Mouse (Mus musculus) embryonic facial prominence, embryonic 12.5 days (tissue): ENCODE results near the gene Nrxn1. TPM values are rescaled to one million over a fixed set of nuclear protein-coding genes. Genes with fewer than 3 reads are reported as not detected.

Source experiments
- ATAC-seq: fragments of 200-750 bp; cut with Nextera tagmentation; 2 replicates; pipeline ENCODE4 v1.8.0; 2017; ENCODE audit not compliant: insufficient number of reproducible peaks, insufficient read depth, low FRiP score, low TSS enrichment
- H3K27ac ChIP-seq: fragments of 300-500 bp; sonication (generic); 2 replicates; pipeline ENCODE4 v1.5.1; 2016; ENCODE audit warnings: mild to moderate bottlenecking
- H3K27me3 ChIP-seq: fragments of 300-500 bp; sonication (generic); 2 replicates; pipeline ENCODE4 v1.6.1; 2016; ENCODE audit warnings: mild to moderate bottlenecking, moderate library complexity
- H3K36me3 ChIP-seq: fragments of 300-500 bp; sonication (generic); 2 replicates; pipeline ENCODE4 v1.6.1; 2016; ENCODE audit warnings: mild to moderate bottlenecking
- H3K4me1 ChIP-seq: fragments of 300-500 bp; sonication (generic); 2 replicates; pipeline ENCODE4 v1.6.1; 2016
- H3K4me2 ChIP-seq: fragments of 300-500 bp; sonication (generic); replicated peaks from 2 replicates; pipeline ENCODE4 v1.6.1; 2016; ENCODE audit warnings: mild to moderate bottlenecking, moderate library complexity
- H3K4me3 ChIP-seq: fragments of 300-500 bp; sonication (generic); 2 replicates; pipeline ENCODE4 v1.5.1; 2016; ENCODE audit warnings: mild to moderate bottlenecking
- H3K9ac ChIP-seq: fragments of 300-500 bp; sonication (generic); 2 replicates; pipeline ENCODE4 v1.6.1; 2016; ENCODE audit warnings: mild to moderate bottlenecking, moderate library complexity
- H3K9me3 ChIP-seq: fragments of 300-500 bp; sonication (generic); 2 replicates; pipeline ENCODE4 v1.6.1; 2016; ENCODE audit warnings: mild to moderate bottlenecking, moderate library complexity
- WGBS: fragments of 180-500 bp; shearing (Covaris S2); methylation state at CpG from one replicate; pipeline ENCODE4 v1.1.7; 2016; 5-methylcytosine and 5-hydroxymethylcytosine counted together
- polyA plus RNA-seq: library from polyadenylated mRNA; unstranded; fragments of >200 nt; fragmentation: Nextera tagmentation; extraction: Ambion mirVana; gene quantifications from 2 replicates; pipeline ENCODE4 v1.2.1, GENCODE M21; 2016

Nrxn1 gene
- polyA plus RNA-seq, 1 experiment from 2014 or later: 11.6 TPM

DNA sequence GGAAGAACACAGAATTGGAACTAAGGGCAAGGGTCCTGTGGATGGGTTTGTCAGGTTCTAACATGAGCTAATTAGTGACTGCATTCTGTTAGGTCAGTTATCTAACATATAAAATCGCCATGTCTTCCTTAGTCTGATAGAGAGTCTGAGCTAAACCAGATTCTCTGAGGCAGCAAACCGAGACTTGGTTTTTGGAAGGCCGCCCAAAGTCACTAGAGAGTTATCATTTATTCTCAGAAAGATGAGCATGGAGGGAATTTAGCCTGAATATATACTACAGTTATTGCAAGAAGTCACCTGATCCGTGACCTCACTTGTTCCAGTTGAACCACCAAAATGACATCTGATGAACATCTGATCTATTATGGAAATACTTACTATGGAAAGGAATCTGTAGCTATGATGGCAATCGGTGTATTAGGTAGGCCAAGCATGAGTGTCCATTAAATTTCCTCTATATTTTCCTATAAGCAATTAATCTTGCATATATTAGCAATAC, 397.7 kb downstream of the Nrxn1 start:
- Histone ChIP-seq H3K27ac (no peak overlapping the region), H3K9me3 (no peaks in the 10 kb centered on the region), H3K9ac (no peak overlapping the region), H3K27me3 (no peaks in the 10 kb centered on the region), H3K36me3 (no peaks in the 10 kb centered on the region), H3K4me1 (peaks cover 12% of the 10 kb centered on the region; the same call in 1 of the 2 replicates), H3K4me3 (no peak overlapping the region), H3K4me2 (no peak overlapping the region)
- no peak for ATAC-seq
- 92% methylated on average over 5 of the region's 5 CpGs for WGBS

DNA sequence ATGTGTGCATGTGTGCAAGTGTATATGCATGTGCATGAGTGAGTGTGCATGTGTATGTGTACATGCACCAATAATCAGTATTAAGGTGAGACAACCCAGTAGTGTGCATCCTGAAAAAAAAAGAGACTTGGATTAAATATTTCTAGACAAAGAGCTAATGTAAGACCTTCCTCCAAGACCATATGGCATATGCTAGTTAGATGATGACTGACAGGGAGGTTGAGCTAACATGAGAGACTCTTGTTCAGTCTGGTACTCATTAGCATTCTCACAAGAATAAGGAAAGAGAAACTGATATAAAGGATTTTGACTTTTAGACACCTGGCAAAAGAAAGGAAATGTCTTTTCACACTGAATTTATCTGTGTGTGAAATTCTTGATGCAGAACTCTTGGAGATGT, 408.7 kb downstream of the Nrxn1 start:
- no peak for ATAC-seq

DNA sequence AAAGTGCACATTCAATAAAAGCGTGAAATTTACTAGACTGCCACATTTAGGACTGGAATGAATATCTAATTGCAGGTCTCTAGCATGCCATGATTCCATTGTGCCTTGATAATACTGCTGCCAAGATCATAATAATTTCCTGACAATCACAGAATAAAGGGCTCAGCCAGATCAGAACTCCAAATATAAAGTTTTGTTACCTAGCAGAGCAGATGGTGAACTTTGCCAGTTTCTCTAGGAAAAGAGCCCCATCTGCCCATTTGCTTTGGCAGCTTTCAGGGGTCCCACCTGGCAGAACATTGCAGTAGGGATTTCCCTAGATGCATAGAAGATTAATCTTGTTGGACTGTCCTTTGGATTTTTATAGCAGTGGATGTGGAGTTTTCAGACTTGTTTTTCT, 411.9 kb downstream of the Nrxn1 start:
- Histone ChIP-seq H3K27ac (no peak overlapping the region), H3K9me3 (no peaks in the 10 kb centered on the region), H3K4me2 (no peak overlapping the region), H3K4me3 (no peak overlapping the region), H3K4me1 (no peaks in the 10 kb centered on the region), H3K27me3 (no peaks in the 10 kb centered on the region), H3K36me3 (no peaks in the 10 kb centered on the region), H3K9ac (no peak overlapping the region)
- no peak for ATAC-seq
- 81% methylated on average over 1 of the region's 1 CpGs for WGBS

More for the DNA sequence above, 408.7 kb downstream of the Nrxn1 start:
- H3K4me3 ChIP-seq: no peak overlapping the region
- H3K9ac ChIP-seq: no peak overlapping the region
- H3K36me3 ChIP-seq: no peaks in the 10 kb centered on the region
- no peaks in the 10 kb centered on the region for H3K9me3 ChIP-seq
- no peak overlapping the region for H3K4me2 ChIP-seq
- no peaks in the 10 kb centered on the region for H3K27me3 ChIP-seq
- no peak overlapping the region for H3K27ac ChIP-seq
- no peaks in the 10 kb centered on the region for H3K4me1 ChIP-seq

DNA sequence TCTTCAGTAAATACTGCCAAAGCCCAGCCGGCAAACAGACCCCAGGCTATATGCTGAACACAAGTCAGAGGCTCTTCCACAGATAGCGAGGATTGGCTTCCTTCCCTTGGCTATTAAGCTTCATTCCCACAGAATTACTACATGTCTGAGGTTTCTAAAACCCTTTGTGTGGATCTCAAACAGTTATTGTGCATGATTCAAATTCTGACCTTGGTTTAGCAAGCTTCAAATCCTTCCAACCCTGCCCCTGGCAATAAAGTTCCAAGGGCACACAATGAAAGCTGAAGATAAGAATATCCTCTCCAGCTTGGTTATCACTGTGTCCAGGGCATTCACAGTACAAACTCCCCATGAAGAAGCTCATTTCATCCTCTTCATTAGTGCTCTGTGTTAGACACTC, 416.2 kb downstream of the Nrxn1 start:
- no peaks in the 10 kb centered on the region for H3K9me3 ChIP-seq
- no peaks in the 10 kb centered on the region for H3K36me3 ChIP-seq
- WGBS: 56% methylated on average over 2 of the region's 2 CpGs
- H3K4me1 ChIP-seq: no peaks in the 10 kb centered on the region
- ATAC-seq: no peak
- H3K27ac ChIP-seq: no peak overlapping the region
- H3K27me3 ChIP-seq: no peaks in the 10 kb centered on the region
- no peak overlapping the region for H3K4me3 ChIP-seq
- H3K4me2 ChIP-seq: no peak overlapping the region
- H3K9ac ChIP-seq: no peak overlapping the region

DNA sequence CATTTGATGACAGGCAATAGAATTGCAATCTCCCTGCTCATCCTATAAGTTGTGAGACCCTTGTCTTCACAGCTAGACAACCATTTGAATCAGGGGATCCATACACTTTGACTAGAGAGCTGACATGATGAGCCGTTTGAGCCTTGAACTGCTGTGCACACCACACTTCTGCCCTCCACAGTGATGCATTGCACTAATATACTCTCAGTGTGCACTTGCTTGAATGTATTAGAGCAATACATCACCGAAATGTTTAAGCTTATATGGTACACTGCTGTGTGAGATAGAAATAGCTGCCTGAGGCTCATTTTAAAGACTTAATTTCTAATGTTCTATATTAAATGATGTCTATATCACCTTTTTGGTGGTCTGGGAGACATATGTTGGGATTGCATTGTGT, 430.6 kb downstream of the Nrxn1 start:
- H3K27me3 ChIP-seq: no peaks in the 10 kb centered on the region
- H3K4me1 ChIP-seq: no peaks in the 10 kb centered on the region
- no peaks in the 10 kb centered on the region for H3K9me3 ChIP-seq
- no peak overlapping the region for H3K9ac ChIP-seq
- H3K4me3 ChIP-seq: no peak overlapping the region
- H3K36me3 ChIP-seq: no peaks in the 10 kb centered on the region
- 89% methylated on average over 2 of the region's 2 CpGs for WGBS
- no peak for ATAC-seq
- no peak overlapping the region for H3K27ac ChIP-seq
- no peak overlapping the region for H3K4me2 ChIP-seq

DNA sequence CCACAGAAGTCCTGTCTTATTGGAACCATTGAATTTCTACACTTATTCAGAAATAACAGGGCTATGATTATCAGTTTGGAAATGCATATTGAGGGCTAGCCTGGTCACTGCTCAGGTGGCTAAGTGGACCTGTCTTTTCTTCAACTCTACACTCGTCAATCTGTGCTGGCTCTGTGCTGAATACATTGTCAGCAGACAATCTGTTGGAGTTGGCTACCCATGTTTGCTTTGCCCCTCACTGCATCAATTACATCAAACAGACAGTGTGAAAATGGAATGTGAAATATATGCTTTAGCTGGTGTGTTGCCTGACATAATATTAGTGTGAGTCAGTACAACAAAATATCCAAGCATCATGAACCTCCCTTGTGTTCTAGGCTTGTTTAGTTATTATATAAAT, 438.4 kb downstream of the Nrxn1 start:
- H3K36me3 ChIP-seq: no peaks in the 10 kb centered on the region
- H3K9ac ChIP-seq: no peak overlapping the region
- WGBS: 70% methylated on average over 1 of the region's 1 CpGs
- H3K4me2 ChIP-seq: no peak overlapping the region
- H3K9me3 ChIP-seq: no peaks in the 10 kb centered on the region
- no peaks in the 10 kb centered on the region for H3K27me3 ChIP-seq
- H3K4me1 ChIP-seq: no peaks in the 10 kb centered on the region
- H3K4me3 ChIP-seq: no peak overlapping the region
- ATAC-seq: no peak
- H3K27ac ChIP-seq: no peak overlapping the region

DNA sequence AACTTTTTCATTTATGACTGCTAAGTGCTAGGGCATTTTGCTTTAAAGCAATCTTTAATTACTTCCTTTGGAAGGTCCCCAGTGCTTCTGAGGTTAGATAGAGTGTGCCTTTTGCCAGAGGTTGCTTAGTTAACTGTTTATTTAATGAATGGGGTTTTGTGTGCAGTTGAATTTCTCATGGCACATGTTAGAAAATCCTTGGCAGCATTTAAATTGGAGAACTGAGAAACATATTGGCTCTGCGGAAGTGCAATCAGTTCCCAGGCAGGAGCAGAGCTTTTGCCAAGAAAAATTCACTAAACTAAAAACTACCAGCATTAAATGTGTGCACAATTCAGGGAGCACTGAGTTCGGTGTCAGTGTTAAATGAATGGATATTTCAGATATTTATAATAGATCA, 439.5 kb downstream of the Nrxn1 start:
- H3K36me3 ChIP-seq: no peaks in the 10 kb centered on the region
- H3K4me2 ChIP-seq: no peak overlapping the region
- H3K27ac ChIP-seq: no peak overlapping the region
- no peak for ATAC-seq
- H3K4me3 ChIP-seq: no peak overlapping the region
- H3K9ac ChIP-seq: no peak overlapping the region
- no peaks in the 10 kb centered on the region for H3K9me3 ChIP-seq
- no peaks in the 10 kb centered on the region for H3K4me1 ChIP-seq
- 59% methylated on average over 2 of the region's 2 CpGs for WGBS
- H3K27me3 ChIP-seq: no peaks in the 10 kb centered on the region

DNA sequence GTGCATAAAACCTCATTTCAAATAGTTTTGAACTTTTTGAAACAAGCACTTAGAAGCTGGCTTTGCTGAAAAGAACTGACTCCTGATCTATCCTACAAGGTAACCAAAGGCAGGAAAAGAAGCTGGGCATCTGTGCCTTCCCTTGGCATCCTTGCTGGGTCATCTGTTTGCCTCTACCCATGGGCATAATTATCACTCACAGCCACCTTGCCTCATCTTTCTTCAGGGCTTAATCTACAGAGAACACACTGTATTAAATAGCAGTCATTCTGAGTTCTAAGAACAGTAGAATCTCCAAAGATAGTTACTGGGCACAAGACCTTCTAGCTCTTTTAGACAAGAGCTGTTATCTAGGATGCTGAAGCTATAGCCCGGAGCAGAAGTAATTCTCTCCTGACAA, 442.6 kb downstream of the Nrxn1 start:
- ATAC-seq: no peak
- H3K4me3 ChIP-seq: no peak overlapping the region
- no peaks in the 10 kb centered on the region for H3K36me3 ChIP-seq
- H3K9ac ChIP-seq: no peak overlapping the region
- H3K4me2 ChIP-seq: no peak overlapping the region
- 84% methylated on average over 1 of the region's 1 CpGs for WGBS
- no peaks in the 10 kb centered on the region for H3K9me3 ChIP-seq
- H3K4me1 ChIP-seq: no peaks in the 10 kb centered on the region
- no peaks in the 10 kb centered on the region for H3K27me3 ChIP-seq
- no peak overlapping the region for H3K27ac ChIP-seq

DNA sequence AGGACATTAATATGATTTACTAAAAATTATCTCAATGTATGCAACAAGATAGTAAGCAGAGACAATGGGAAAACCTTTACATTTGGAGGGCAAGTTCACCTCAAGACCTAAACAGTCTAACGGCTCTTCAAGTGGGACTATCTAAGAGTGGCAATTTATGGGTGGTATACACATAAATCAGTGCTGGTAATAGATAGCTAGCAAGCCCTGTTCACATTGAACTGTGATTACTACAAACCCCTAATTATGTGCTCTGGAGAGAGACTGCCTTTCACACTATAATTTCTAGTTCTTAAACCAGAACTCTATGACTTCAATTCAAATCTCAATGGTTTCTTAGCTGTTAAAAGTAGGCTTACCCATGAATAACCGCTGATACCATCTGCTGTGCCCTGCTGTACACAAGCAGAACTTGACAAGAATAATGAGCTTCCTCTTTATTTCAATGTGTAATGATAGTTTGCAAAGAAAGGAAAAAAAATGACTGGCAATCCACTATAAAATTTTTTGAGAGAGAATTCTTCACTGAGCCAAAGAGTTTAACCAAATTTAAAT, 453.8 kb downstream of the Nrxn1 start:
- no peak for ATAC-seq
- no peaks in the 10 kb centered on the region for H3K4me1 ChIP-seq
- WGBS: 69% methylated on average over 2 of the region's 2 CpGs
- no peak overlapping the region for H3K4me2 ChIP-seq
- H3K4me3 ChIP-seq: no peak overlapping the region
- no peak overlapping the region for H3K27ac ChIP-seq
- no peak overlapping the region for H3K9ac ChIP-seq
- no peaks in the 10 kb centered on the region for H3K9me3 ChIP-seq
- no peaks in the 10 kb centered on the region for H3K36me3 ChIP-seq
- H3K27me3 ChIP-seq: no peaks in the 10 kb centered on the region

DNA sequence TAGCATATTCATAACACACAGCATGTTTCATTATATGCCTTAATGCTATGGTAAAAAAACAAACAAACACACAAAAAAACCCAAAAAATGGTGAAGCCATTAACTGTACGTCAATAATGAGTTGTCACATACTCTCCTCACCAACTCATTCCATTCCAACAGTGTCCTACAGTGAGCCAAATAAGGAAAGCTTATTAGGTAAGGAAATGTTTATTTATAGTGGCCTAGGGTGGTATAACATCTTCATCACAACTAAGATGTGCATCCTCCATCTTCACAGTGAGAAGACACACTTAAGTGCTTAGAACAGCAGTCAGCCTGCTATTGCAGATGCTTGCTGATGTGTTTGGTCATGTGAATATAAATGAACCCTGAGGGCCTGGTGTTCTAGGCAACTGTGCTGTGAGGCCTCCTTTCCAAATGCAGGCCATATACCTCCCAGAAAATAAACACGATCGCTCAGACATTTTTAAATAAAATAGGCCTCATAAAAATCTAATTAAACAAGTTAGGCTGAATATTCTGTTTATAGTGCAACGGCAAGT, 454.6 kb downstream of the Nrxn1 start:
- H3K27me3 ChIP-seq: no peaks in the 10 kb centered on the region
- H3K27ac ChIP-seq: no peak overlapping the region
- no peaks in the 10 kb centered on the region for H3K36me3 ChIP-seq
- H3K9me3 ChIP-seq: no peaks in the 10 kb centered on the region
- H3K4me1 ChIP-seq: no peaks in the 10 kb centered on the region
- H3K4me3 ChIP-seq: no peak overlapping the region
- WGBS: 84% methylated on average over 4 of the region's 4 CpGs
- ATAC-seq: no peak
- no peak overlapping the region for H3K9ac ChIP-seq
- no peak overlapping the region for H3K4me2 ChIP-seq

DNA sequence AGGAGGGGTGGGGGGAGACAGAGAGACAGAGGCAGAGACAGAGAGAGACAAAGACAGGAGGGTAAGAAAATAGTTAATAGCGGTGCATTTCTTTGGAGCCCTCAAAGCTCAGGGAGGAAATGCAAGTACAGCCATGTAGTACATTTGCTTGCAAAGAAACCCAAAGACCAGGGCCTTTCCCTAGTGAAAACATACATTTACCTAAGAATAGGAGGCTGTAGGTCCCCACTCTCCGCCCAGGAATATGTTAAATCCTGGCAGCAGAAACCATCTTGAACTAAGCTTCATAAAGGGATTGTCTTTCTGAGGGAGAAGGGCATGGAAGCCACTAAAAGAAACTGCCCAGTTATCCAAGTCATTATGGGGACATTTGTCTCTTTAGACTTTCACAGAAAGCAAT, 461.5 kb downstream of the Nrxn1 start:
- no peak overlapping the region for H3K27ac ChIP-seq
- no peak for ATAC-seq
- no peaks in the 10 kb centered on the region for H3K36me3 ChIP-seq
- no peak overlapping the region for H3K4me3 ChIP-seq
- no peaks in the 10 kb centered on the region for H3K4me1 ChIP-seq
- H3K4me2 ChIP-seq: no peak overlapping the region
- 57% methylated on average over 2 of the region's 2 CpGs for WGBS
- H3K9me3 ChIP-seq: no peaks in the 10 kb centered on the region
- H3K9ac ChIP-seq: no peak overlapping the region
- H3K27me3 ChIP-seq: no peaks in the 10 kb centered on the region

DNA sequence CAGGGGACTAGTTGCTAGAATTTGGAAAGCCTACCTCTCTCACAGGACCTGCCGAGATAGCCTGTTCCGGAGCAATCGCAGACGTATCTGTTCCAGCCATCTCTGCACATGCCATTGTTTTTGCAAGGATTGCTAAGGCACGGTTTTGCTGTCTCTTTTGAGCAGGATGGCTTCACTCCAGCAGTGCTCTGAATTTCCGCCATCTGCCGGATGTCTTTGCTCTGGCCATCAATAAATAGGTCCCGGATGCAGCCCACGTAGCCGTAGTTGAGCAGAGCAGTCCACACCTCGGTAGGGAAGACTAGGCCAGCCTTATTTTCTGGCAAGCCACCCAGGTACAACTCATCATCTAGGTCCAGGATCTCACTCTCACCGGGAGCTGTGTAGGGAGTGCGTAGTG, 463.0 kb downstream of the Nrxn1 start:
- H3K36me3 ChIP-seq: no peaks in the 10 kb centered on the region
- ATAC-seq: no peak
- no peak overlapping the region for H3K27ac ChIP-seq
- H3K4me2 ChIP-seq: no peak overlapping the region
- H3K9ac ChIP-seq: no peak overlapping the region
- no peaks in the 10 kb centered on the region for H3K9me3 ChIP-seq
- H3K4me1 ChIP-seq: no peaks in the 10 kb centered on the region
- H3K27me3 ChIP-seq: no peaks in the 10 kb centered on the region
- 82% methylated on average over 13 of the region's 13 CpGs for WGBS
- H3K4me3 ChIP-seq: no peak overlapping the region
